Mouse (Mus musculus): Measurements from ENCODE around the gene Acsm2.
"Not testable (repeated sequence)": the region's sequence is repeated elsewhere in the genome, so short reads cannot be mapped to it uniquely, and the experiment has no call there.

Acsm2 gene

DNA sequence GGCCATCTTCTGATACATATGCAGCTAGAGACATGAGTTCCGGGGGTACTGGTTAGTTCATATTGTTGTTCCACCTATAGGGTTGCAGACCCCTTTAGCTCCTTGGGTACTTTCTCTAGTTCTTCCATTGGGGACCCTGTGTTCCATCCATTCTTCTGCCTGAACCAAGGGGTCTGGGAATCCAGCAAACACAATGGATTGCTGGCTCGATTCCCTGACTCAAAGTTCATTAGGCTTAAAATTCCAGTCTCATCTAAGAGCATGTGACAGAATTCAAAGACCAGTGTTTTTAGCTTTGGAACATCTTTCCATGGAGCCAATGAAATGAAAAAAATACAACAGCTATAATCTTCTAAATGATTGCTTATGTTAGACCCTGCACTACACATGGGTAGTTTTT lies 8.3 kb downstream of the Acsm2 start:
- not testable (repeated sequence) for ATAC-seq (ENCODE audit: low TSS enrichment)

DNA sequence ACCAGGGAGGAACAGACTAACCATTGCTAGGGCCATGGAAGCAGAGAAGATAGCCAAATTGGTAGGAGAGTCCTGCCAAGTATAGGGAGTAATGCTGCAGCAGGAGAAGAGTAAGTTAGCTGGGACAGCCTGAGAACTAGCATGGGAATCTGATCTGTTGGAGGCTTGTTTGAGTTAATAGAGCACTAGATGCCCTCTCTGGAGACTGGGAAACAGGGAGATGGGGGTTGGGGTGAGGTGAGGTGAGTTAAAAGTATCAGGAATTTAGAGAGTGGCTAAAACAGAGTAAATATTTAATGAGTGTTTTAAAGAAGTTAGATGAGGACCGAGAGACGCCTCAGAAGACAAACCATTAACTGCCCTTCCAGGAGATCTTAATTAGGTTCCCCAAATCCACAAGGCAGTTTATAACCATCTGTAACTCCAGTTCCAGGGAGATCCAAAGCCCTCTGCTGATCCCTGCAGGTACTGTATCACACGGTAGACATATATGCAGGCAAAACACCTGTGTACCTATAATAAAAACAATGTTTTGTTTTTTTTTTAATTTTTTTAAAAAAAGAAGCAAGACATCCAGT lies 40.5 kb downstream of the Acsm2 start:
- ATAC-seq (ENCODE audit: low TSS enrichment): no peak

DNA sequence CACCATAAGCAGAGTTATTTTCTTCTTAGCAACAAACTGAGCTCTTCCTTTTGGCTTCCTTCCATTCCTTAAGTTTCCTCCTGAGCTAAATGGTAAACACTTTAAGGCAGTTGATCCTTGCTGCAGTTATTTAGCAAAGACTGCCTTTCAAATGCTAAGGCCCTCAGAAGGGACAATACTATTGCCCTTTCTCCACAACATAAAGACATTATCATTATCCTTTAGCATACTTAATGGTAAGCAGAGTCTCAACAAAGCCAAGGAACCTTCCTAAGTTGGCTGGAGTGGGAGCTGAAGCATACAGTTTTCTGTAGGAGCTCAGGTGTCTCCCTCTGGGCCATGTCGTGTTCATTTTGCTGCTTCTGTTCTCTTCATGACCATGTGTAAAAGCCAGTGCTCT lies 41.2 kb downstream of the Acsm2 start:
- no peak for ATAC-seq (ENCODE audit: low TSS enrichment)

DNA sequence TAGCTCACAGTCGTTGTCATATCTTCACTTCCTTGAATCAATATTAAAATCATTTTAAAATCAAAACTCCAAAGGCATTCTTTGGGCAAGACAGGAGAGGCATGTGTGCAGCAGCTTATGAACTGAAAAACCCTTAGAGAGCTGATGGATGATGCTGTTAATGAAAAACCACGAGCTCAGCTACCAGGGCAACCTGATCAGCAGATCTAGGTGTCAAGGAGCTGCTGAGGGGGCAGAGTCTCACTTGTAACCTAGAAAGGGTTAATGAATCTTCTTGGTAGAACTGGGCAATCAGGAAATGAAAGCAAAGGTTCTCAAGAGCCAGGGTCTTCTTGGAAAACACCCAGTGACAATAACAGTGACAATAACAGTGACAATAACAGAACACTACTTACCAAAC lies 42.4 kb downstream of the Acsm2 start:
- no peak for ATAC-seq (ENCODE audit: low TSS enrichment)

DNA sequence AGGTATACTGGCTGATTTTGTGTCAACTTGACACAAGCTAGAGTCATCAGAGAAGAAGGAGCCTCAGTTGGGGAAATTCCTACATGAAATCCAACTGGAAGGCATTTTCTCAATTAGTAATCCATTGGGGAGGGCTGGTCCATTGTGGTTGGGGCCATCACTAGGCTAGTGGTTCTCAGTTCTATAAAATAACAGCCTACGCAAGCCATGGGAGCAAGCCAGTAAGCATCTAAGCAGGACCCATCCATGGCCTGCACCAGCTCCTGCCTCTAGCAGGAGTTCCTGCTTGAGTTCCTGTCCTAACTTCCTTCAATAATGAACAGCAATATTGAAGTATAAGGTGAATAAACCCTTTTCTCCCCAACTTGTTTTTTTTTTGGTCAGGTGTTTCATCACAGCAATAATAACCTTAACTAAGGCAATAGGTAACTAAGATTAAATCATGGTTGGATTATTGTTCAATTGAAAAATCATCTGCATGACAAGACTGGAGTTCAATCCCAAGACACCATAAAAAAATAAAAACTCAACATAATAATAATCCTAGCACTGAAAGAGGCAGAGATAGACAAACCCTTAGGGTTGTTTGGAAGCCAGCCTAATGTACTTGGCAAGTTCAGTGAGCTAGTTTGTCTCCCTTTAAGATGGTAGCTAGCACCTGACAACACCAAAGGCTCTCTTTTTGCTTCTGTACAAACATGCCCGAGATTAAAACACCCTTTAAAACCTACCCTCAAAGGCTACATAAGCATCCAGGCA lies 47.2 kb downstream of the Acsm2 start:
- ATAC-seq (ENCODE audit: low TSS enrichment): no peak

DNA sequence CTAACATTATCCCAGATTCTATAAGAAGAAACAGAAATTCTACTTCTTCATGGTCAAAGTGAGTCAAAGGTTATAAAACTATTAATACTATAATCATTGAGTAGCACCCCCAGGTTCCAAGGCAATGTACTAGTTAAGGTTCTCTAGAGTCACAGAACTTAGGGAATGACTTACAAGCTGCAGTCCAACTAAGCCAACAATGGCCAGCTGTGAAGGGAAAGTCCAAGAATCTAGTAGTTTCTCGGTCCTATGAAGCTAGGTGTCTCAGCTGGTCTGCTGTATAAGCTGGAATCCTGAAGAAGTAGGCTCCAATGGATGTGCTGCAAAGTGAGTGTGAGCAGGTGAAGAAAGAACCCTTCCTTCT lies 47.8 kb downstream of the Acsm2 start:
- no peak for ATAC-seq (ENCODE audit: low TSS enrichment)

DNA sequence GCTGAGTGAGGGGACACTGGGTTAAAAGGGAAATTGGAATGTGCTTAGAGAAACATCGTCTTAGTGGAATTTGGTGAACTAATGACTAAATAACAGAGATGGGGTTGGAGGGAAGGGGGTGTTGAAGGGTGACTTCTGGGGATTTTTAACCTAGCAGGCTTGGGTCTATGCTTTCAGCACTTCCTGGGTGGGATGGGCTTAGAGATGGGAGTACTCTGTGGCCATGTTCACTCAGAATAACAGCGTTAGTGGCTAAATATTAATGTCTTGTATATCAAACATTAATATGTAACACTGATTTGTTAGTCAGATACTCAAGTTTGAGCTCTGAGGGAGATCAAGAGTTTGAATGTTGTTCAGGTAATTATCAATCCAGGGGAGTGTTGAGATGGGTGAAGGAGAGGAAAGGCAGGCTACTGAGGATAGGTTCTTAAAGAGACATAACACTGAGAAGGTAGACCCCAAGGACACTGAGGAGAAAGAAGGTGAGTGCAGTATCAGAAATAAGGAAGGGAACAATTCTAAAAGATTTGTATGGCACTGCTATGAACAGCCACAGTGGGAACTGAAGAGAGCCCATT lies 50.9 kb downstream of the Acsm2 start:
- ATAC-seq (ENCODE audit: low TSS enrichment): no peak

DNA sequence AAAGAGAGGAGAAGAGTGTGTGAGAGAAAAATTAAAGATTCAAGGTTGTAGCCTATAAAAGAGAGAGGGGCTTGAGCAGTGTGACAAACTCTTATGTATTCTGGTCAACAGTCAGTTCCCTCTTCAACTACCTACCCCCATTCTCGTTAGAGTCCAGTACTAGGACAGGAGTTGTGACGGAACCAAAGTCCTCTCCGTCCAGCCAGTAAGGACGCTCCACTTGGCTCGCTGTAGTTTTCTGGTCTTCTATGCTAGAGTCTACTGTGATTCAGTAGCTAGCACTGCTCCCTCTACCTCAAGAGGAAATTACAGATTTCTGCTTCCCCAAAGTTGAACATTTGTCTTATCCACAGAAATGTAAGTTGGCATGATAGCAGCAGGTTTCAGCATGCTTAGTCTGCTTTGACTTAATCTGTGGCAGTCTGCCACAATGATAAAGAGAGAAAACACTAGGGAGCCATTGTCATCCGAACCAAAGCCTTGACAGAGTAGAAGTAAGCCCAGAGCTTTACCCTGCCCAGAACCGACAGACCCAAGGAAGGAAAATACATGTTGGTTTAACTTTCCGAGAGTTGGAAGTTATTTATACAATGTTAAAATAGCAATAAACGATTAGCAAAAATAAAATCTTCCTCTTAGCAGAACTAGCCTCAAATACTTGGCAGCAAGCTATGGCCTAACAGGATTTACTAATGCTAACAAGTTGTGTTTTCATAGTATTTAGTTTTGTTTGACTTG lies 52.0 kb downstream of the Acsm2 start:
- ATAC-seq (ENCODE audit: low TSS enrichment): no peak

DNA sequence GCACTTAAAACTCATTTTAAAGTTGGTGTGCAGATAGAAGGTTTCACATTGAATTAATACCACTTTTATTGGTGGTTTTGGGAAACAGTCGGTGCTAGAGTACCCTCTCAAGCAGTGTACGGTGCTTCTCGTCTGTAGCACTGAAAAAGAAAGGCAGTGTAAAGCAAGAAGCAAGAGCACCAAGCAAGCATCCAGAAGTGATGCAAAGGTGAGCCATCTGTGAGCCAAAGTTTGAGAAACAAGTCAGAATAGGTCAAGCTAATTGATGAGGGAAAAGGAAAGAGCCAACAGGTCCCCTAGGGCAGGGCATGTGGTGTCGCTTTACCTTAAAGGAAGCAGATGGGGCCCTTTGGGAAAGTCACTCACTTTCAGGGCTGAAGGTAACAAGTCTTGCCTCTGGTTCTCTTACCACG lies 52.5 kb downstream of the Acsm2 start, which contains the start of gene Acsm1:
TSS of gene Acsm1 (plus strand) at position 363 of the 413 bp plus-strand sequence.
- no peak for ATAC-seq (ENCODE audit: low TSS enrichment)

DNA sequence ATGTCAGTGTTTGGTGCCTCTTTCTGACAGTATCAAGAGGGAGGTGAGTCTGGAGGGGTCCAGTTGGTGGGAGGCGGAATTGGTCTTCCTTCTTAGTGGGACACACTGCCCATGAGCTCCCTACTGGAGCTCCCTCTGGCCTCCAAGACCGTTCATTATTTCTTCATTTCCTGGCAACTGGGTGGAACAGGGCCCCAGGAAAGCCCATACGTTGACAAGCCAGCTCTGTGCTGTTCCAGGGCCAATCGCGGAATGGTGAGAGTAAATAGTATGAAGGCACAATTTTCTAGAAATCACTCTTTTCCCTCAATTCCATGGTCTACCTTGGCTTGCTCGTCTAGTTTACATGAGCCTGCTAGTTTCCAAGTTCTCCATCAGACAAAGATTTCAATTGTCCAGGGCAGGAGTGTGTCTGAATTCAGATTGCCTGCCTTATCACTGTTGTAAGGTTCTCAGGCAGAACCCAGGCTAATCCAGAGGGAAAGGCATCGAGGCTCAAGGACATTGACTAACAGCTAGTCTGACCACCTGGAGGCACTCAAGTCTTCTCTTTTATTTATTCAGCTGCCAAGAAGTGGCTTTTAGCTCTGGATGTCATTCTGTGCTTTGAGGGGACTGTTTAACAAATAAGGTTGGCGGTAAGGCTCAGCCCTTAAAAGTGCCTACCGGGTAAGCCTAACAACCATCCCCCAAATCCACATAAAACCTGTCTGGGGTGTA lies 53.8 kb downstream of the Acsm2 start:
- ATAC-seq (ENCODE audit: low TSS enrichment): no peak

DNA sequence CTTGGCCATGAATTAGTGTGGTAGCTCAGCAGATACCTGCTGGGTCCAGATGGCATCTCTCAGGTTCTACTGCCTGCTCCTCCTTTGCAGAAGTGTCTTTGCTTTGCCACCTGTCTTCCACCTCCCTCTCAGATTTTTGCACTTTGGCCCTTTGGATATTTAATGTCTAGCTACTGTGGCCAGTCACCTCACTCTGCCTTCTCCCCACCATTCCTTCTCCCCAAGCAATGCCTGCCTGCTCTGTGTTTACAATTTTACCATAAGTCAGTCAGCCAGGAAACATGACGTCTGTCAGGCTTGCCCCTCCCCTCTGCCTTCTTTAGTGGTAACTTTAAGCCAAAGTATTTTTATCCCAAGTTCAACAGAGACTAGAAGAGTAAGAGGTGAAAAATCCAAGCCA lies 62.4 kb downstream of the Acsm2 start:
- ATAC-seq (ENCODE audit: low TSS enrichment): no peak

DNA sequence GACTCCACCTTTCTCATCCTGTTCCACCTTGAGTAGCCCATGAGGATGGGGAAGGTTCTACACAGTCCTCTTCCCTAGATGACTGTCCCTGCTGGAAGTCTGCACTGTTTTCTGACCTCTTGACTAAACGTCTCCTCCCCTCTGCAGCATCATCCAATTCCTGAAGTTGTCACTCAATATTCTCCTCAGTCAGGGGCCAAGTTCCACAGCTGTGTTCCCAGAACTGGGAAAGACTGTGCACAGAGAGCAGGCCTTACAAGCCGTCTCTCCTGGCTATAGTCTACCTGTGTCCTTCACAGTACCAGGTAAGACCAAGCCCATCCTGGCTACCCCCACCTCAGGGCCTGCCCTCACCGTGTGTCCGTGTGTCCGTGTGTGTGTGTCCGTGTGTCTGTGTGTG lies 63.5 kb downstream of the Acsm2 start:
- no peak for ATAC-seq (ENCODE audit: low TSS enrichment)

DNA sequence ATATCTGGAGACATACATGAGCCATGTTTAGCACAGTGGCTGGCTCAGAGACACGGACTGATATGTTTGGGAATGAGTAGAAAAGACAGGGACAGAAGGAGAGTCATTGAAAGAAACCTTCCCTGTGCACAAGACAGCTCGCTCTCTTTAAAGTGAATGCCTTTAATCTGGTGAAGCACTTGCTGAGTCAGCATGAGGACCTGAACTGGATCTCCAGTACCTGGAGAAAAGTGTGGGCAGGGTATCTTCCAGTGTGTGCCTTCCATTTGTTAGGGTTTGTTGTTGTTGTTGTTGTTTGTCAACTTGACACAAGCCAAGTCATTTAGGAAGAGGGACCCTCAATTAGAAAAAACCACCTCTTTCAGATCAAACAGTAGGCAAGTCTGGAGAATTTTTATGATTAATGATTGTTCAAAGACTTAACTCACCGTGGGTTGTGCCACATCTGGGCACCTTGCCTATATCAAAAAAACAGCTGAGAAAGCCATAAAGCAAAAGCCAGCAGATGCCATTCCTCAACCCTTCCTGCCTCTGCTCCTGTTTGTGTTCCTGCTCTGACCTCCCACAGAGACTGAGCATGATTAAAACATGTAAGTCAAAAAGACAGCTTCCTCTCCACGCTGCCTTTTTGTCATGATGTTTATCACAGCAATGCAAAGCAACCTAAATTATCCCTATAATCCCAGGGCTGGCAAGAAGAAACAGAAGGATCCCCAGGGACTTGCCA lies 64.2 kb downstream of the Acsm2 start:
- ATAC-seq (ENCODE audit: low TSS enrichment): no peak

DNA sequence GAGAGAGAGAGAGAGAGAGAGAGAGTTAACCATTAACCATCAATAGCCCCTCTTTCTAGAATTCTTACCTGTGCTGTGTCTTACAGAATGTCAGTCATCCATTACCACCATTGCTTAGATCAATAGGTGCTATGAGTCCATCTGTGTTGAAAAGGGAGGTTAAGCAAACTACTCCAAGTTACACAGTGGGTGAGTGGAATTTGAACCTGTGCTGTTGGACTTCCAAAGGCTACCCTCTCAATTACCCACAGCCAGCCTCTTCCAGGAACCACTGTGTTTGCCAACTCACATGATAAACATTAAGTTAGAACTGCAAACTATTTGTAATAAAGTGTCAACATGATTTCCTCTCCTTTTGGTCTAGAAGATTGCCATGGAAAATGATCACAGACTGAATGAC lies 66.0 kb downstream of the Acsm2 start:
- no peak for ATAC-seq (ENCODE audit: low TSS enrichment)

DNA sequence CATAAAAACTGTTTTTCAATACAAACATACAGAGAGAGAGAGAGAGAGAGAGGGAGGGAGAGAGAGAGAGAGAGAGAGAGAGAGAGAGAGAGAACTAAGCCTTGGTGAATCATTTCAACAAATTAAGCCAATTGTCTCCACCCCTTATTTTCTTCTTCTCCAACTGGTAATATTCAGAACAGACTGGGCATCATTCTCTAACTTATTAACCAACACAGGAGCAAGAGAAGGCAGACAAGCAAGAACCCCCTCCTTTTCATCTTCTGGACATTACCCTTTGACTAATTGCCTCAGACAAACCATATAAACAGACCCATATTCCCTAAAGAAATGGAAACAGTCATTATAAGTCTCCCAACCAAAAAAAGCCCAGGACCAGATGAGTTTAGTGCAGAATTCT lies 84.6 kb downstream of the Acsm2 start:
- no peak for ATAC-seq (ENCODE audit: low TSS enrichment)

DNA sequence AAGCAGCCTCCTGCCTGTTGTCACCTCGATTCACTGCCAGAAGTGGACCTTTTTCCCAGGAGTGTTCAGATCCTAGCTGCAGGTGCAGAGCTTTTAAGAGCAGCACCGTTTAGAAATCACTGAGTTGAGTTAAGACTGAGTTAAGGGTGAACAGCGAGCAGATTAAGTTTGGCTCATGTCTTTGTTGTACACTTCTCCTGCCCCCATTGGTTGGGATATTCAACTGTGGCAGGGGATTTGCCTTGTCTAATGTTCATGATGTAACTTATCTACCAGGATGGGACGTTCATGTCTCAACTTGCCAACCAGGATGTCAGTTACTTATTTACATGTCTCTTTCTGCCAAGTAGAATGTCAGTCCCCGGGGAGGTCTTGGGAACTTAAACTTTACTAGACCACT lies 88.2 kb downstream of the Acsm2 start:
- ATAC-seq (ENCODE audit: low TSS enrichment): no peak
